Mouse (Mus musculus): ENCODE measurements around the gene Pycr1. TPM values are rescaled to one million over a fixed set of nuclear protein-coding genes. Genes with fewer than 3 reads are reported as not detected.
A peak's percentile ranks its signal among the peaks of the same experiment; 100 is the strongest.

Pycr1 gene
- polyA plus RNA-seq, 1 experiment from 2014 or later, result 22.3 TPM

GRCm38 (mm10) chr11:120657301-120657700 lies 13.7 kb upstream of the Pycr1 start:
- Histone ChIP-seq H3K4me3 (ENCODE audit: control insufficient read depth in 1 of 2, insufficient read depth in 1 of 2, low read depth in 1 of 2, low read length in 2 of 2) (no peak overlapping the region), H3K9me3 (ENCODE audit: control insufficient read depth, low read length) (no peaks in the 10 kb centered on the region), H3K27ac (replicated peaks in 1 of 2; ENCODE audit: control insufficient read depth in 1 of 2, insufficient read depth in 1 of 2, low read depth in 2 of 2, low read length in 2 of 2) (no peak overlapping the region), H3K4me1 (ENCODE audit: control insufficient read depth in 2 of 2, insufficient read depth in 2 of 2, low read length in 2 of 2) (peaks cover 7 to 23% of the 10 kb centered on the region in 2 experiments), H3K36me3 (ENCODE audit: control insufficient read depth, insufficient read depth, low read length) (no peaks in the 10 kb centered on the region), H3K4me2 (ENCODE audit: low read length) (no peak overlapping the region), H3K27me3 (ENCODE audit: control insufficient read depth, insufficient read depth, low read length) (peaks cover 62% of the 10 kb centered on the region), H3K9ac (ENCODE audit: low read length) (no peak overlapping the region)
- no peak for ATAC-seq (ENCODE audit: insufficient number of reproducible peaks, insufficient read depth, low FRiP score, low read depth)
- WGBS, result 93% methylated on average over 4 of the region's 4 CpGs

- no peaks in the 10 kb centered on the region for H3K36me3 ChIP-seq (ENCODE audit: control insufficient read depth, insufficient read depth, low read length)
- H3K4me3 ChIP-seq (ENCODE audit: control insufficient read depth in 1 of 2, insufficient read depth in 1 of 2, low read depth in 1 of 2, low read length in 2 of 2), result no peak overlapping the region
- ATAC-seq (ENCODE audit: insufficient number of reproducible peaks, insufficient read depth, low FRiP score, low read depth), result no peak
- H3K9ac ChIP-seq (ENCODE audit: low read length), result no peak overlapping the region
- peaks cover 36% of the 10 kb centered on the region for H3K27me3 ChIP-seq (ENCODE audit: control insufficient read depth, insufficient read depth, low read length)
- peaks cover 6 to 7% of the 10 kb centered on the region in 2 experiments; a peak in 3 of 4 replicates for H3K4me1 ChIP-seq (ENCODE audit: control insufficient read depth in 2 of 2, insufficient read depth in 2 of 2, low read length in 2 of 2)
- H3K4me2 ChIP-seq (ENCODE audit: low read length), result no peak overlapping the region
- WGBS, result 52% methylated on average over 3 of the region's 3 CpGs
- no peaks in the 10 kb centered on the region for H3K9me3 ChIP-seq (ENCODE audit: control insufficient read depth, low read length)
- H3K27ac ChIP-seq (replicated peaks in 1 of 2; ENCODE audit: control insufficient read depth in 1 of 2, insufficient read depth in 1 of 2, low read depth in 2 of 2, low read length in 2 of 2), result no peak overlapping the region
These were observed 11.2 kb upstream of the Pycr1 start for GRCm38 (mm10) chr11:120654741-120655140.

- Histone ChIP-seq H3K27me3 (ENCODE audit: control insufficient read depth, insufficient read depth, low read length) (peaks cover 7% of the 10 kb centered on the region; the same call in 1 of the 2 replicates), H3K9me3 (ENCODE audit: control insufficient read depth, low read length) (no peaks in the 10 kb centered on the region), H3K4me3 (ENCODE audit: control insufficient read depth in 1 of 2, insufficient read depth in 1 of 2, low read depth in 1 of 2, low read length in 2 of 2) (no peak overlapping the region), H3K4me2 (ENCODE audit: low read length) (no peak overlapping the region), H3K4me1 (ENCODE audit: control insufficient read depth in 2 of 2, insufficient read depth in 2 of 2, low read length in 2 of 2) (peaks cover 7 to 8% of the 10 kb centered on the region in 2 experiments; a peak in 2 of 4 replicates), H3K36me3 (ENCODE audit: control insufficient read depth, insufficient read depth, low read length) (no peaks in the 10 kb centered on the region), H3K27ac (replicated peaks in 1 of 2; ENCODE audit: control insufficient read depth in 1 of 2, insufficient read depth in 1 of 2, low read depth in 2 of 2, low read length in 2 of 2) (no peak overlapping the region), H3K9ac (ENCODE audit: low read length) (no peak overlapping the region)
- no peak for ATAC-seq (ENCODE audit: insufficient number of reproducible peaks, insufficient read depth, low FRiP score, low read depth)
- 66% methylated on average over 3 of the region's 3 CpGs for WGBS
These were observed 8.3 kb upstream of the Pycr1 start for GRCm38 (mm10) chr11:120651872-120652271.

- H3K27me3 ChIP-seq (ENCODE audit: control insufficient read depth, insufficient read depth, low read length), result no peaks in the 10 kb centered on the region
- peak within 1 kb of the TSS; percentile 80 for H3K9ac ChIP-seq (ENCODE audit: low read length)
- peak within 1 kb of the TSS; percentile 72 for H3K4me2 ChIP-seq (ENCODE audit: low read length)
- no peaks in the 10 kb centered on the region for H3K36me3 ChIP-seq (ENCODE audit: control insufficient read depth, insufficient read depth, low read length)
- peaks cover 9 to 12% of the 10 kb centered on the region in 2 experiments for H3K4me1 ChIP-seq (ENCODE audit: control insufficient read depth in 2 of 2, insufficient read depth in 2 of 2, low read length in 2 of 2)
- 2% methylated on average over 13 of the region's 13 CpGs for WGBS
- peak within 1 kb of the TSS; percentile 49 to 68 for H3K4me3 ChIP-seq (ENCODE audit: control insufficient read depth in 1 of 2, insufficient read depth in 1 of 2, low read depth in 1 of 2, low read length in 2 of 2)
- peak within 1 kb of the TSS; percentile 86 to 95 for H3K27ac ChIP-seq (replicated peaks in 1 of 2; ENCODE audit: control insufficient read depth in 1 of 2, insufficient read depth in 1 of 2, low read depth in 2 of 2, low read length in 2 of 2)
- ATAC-seq (ENCODE audit: insufficient number of reproducible peaks, insufficient read depth, low FRiP score, low read depth), result peak; percentile 40; the same call in 1 of the 2 replicates
- H3K9me3 ChIP-seq (ENCODE audit: control insufficient read depth, low read length), result no peaks in the 10 kb centered on the region
These were observed 4.5 kb upstream of the Pycr1 start, which contains the start of gene Myadml2 for GRCm38 (mm10) chr11:120648001-120648476. TSS of gene Myadml2 (minus strand) at chr11:120648158.

- Histone ChIP-seq H3K27me3 (ENCODE audit: control insufficient read depth, insufficient read depth, low read length) (no peaks in the 10 kb centered on the region), H3K4me2 (ENCODE audit: low read length) (peak overlapping the region; percentile 72), H3K9ac (ENCODE audit: low read length) (peak overlapping the region; percentile 80), H3K4me3 (ENCODE audit: control insufficient read depth in 1 of 2, insufficient read depth in 1 of 2, low read depth in 1 of 2, low read length in 2 of 2) (peak overlapping the region; percentile 49 to 68), H3K27ac (replicated peaks in 1 of 2; ENCODE audit: control insufficient read depth in 1 of 2, insufficient read depth in 1 of 2, low read depth in 2 of 2, low read length in 2 of 2) (peak overlapping the region; percentile 86 to 95), H3K9me3 (ENCODE audit: control insufficient read depth, low read length) (no peaks in the 10 kb centered on the region), H3K4me1 (ENCODE audit: control insufficient read depth in 2 of 2, insufficient read depth in 2 of 2, low read length in 2 of 2) (peaks cover 13 to 17% of the 10 kb centered on the region in 2 experiments), H3K36me3 (ENCODE audit: control insufficient read depth, insufficient read depth, low read length) (no peaks in the 10 kb centered on the region)
- no peak for ATAC-seq (ENCODE audit: insufficient number of reproducible peaks, insufficient read depth, low FRiP score, low read depth)
- 65% methylated on average over 35 of the region's 35 CpGs for WGBS
These were observed 3.7 kb upstream of the Pycr1 start for GRCm38 (mm10) chr11:120647047-120647830.

GRCm38 (mm10) chr11:120642939-120643600 lies 499 bp downstream of the Pycr1 start:
- Histone ChIP-seq H3K27ac (replicated peaks in 1 of 2; ENCODE audit: control insufficient read depth in 1 of 2, insufficient read depth in 1 of 2, low read depth in 2 of 2, low read length in 2 of 2) (no peak overlapping the region; a peak in 1 of 4 replicates), H3K4me2 (ENCODE audit: low read length) (peak overlapping the region; percentile 91), H3K9ac (ENCODE audit: low read length) (peak overlapping the region; percentile 78), H3K27me3 (ENCODE audit: control insufficient read depth, insufficient read depth, low read length) (no peaks in the 10 kb centered on the region), H3K4me1 (ENCODE audit: control insufficient read depth in 2 of 2, insufficient read depth in 2 of 2, low read length in 2 of 2) (peaks cover 13 to 17% of the 10 kb centered on the region in 2 experiments), H3K9me3 (ENCODE audit: control insufficient read depth, low read length) (no peaks in the 10 kb centered on the region), H3K4me3 (ENCODE audit: control insufficient read depth in 1 of 2, insufficient read depth in 1 of 2, low read depth in 1 of 2, low read length in 2 of 2) (peak overlapping the region; percentile 52), H3K36me3 (ENCODE audit: control insufficient read depth, insufficient read depth, low read length) (no peaks in the 10 kb centered on the region)
- ATAC-seq (ENCODE audit: insufficient number of reproducible peaks, insufficient read depth, low FRiP score, low read depth), result peak; percentile 33; the same call in 1 of the 2 replicates
- whole genome bisulfite sequencing, result 2% methylated on average over 18 of the region's 18 CpGs

GRCm38 (mm10) chr11:120641869-120642268 lies 1.7 kb downstream of the Pycr1 start:
- H3K4me3 ChIP-seq (ENCODE audit: control insufficient read depth in 1 of 2, insufficient read depth in 1 of 2, low read depth in 1 of 2, low read length in 2 of 2), result no peak overlapping the region
- ATAC-seq (ENCODE audit: insufficient number of reproducible peaks, insufficient read depth, low FRiP score, low read depth), result no peak
- no peak overlapping the region for H3K9ac ChIP-seq (ENCODE audit: low read length)
- H3K9me3 ChIP-seq (ENCODE audit: control insufficient read depth, low read length), result no peaks in the 10 kb centered on the region
- no peak overlapping the region for H3K27ac ChIP-seq (replicated peaks in 1 of 2; ENCODE audit: control insufficient read depth in 1 of 2, insufficient read depth in 1 of 2, low read depth in 2 of 2, low read length in 2 of 2)
- no peaks in the 10 kb centered on the region for H3K27me3 ChIP-seq (ENCODE audit: control insufficient read depth, insufficient read depth, low read length)
- 88% methylated on average over 8 of the region's 8 CpGs for WGBS
- no peak overlapping the region for H3K4me2 ChIP-seq (ENCODE audit: low read length)
- peaks cover 6 to 9% of the 10 kb centered on the region in 2 experiments for H3K4me1 ChIP-seq (ENCODE audit: control insufficient read depth in 2 of 2, insufficient read depth in 2 of 2, low read length in 2 of 2)
- no peaks in the 10 kb centered on the region for H3K36me3 ChIP-seq (ENCODE audit: control insufficient read depth, insufficient read depth, low read length)
